Mouse (Mus musculus): Measurements from ENCODE around the gene Filip1. TPM values are rescaled to one million over a fixed set of nuclear protein-coding genes. Genes with fewer than 3 reads are reported as not detected.

Gene Filip1
- polyA plus RNA-seq, 1 experiment: 0.92 TPM

DNA sequence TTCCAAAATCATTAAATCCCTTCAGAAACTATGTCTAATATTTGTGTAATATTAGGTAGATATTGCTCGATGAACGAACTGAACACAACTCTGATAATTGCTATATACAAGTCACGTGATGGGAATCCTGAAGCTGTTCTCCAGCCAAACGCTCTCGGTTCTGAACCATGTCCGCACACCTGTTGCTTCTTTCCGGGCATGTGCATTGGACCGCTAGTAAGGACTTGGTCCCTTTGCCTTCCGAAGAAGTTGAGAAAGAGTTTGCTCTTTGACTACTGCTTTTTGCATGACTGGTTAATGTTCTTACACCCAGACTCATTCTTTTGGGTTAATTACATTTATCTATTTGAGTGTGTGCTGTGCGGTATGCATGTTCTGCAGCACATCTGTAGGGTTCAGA, 207.2 kb downstream of the Filip1 start:
- no peak overlapping the region for H3K4me3 ChIP-seq (replicated peaks; ENCODE audit: control insufficient read depth, low read depth, low read length)
- no peak overlapping the region for H3K27ac ChIP-seq (ENCODE audit: control insufficient read depth, insufficient read depth, low read depth, low read length, poor library complexity)
- 86% methylated on average over 10 of the region's 10 CpGs for WGBS
- H3K4me1 ChIP-seq (ENCODE audit: control insufficient read depth, insufficient read depth, low read length): peaks cover 1% of the 10 kb centered on the region; the same call in 1 of the 2 replicates
- TF ChIP-seq POLR2A (IDR thresholded peaks at IDR 0.05; ENCODE audit: borderline replicate concordance, control insufficient read depth, low read depth, low read length) (no peak), CTCF (IDR thresholded peaks at IDR 0.05; ENCODE audit: control insufficient read depth, insufficient read depth, low read length) (no peak)

GRCm38 (mm10) chr9:79796461-79797135, 216.1 kb downstream of the Filip1 start:
- 66% methylated on average over 7 of the region's 7 CpGs for WGBS
- Histone ChIP-seq H3K27ac (ENCODE audit: control insufficient read depth, insufficient read depth, low read depth, low read length, poor library complexity) (no peak overlapping the region), H3K4me1 (ENCODE audit: control insufficient read depth, insufficient read depth, low read length) (no peaks in the 10 kb centered on the region; the same call in 1 of the 2 replicates), H3K4me3 (replicated peaks; ENCODE audit: control insufficient read depth, low read depth, low read length) (no peak overlapping the region)
- TF ChIP-seq POLR2A (IDR thresholded peaks at IDR 0.05; ENCODE audit: borderline replicate concordance, control insufficient read depth, low read depth, low read length) (no peak), CTCF (IDR thresholded peaks at IDR 0.05; ENCODE audit: control insufficient read depth, insufficient read depth, low read length) (no peak)

DNA sequence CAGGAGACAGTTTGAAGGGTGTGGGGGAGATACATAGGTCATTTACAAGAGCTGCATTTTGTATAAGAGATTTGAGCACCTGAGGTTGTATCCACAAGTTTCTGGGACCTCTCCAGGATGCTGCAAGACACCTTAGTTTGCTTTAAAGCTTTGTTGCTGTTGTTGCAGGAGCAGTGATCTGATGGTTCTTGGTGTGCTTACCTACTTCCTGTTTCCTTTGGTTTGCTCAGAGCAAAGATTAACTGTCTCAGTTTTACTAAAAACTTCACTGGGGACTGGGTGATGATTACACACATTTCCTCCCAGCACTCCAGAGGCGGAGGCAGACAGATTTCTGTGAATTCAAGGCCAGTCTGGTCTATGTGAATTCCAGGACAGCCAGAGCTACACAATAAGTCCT, 217.6 kb downstream of the Filip1 start:
- no peak overlapping the region for H3K27ac ChIP-seq (ENCODE audit: control insufficient read depth, insufficient read depth, low read depth, low read length, poor library complexity)
- 14% methylated on average over 1 of the region's 1 CpGs for WGBS

DNA sequence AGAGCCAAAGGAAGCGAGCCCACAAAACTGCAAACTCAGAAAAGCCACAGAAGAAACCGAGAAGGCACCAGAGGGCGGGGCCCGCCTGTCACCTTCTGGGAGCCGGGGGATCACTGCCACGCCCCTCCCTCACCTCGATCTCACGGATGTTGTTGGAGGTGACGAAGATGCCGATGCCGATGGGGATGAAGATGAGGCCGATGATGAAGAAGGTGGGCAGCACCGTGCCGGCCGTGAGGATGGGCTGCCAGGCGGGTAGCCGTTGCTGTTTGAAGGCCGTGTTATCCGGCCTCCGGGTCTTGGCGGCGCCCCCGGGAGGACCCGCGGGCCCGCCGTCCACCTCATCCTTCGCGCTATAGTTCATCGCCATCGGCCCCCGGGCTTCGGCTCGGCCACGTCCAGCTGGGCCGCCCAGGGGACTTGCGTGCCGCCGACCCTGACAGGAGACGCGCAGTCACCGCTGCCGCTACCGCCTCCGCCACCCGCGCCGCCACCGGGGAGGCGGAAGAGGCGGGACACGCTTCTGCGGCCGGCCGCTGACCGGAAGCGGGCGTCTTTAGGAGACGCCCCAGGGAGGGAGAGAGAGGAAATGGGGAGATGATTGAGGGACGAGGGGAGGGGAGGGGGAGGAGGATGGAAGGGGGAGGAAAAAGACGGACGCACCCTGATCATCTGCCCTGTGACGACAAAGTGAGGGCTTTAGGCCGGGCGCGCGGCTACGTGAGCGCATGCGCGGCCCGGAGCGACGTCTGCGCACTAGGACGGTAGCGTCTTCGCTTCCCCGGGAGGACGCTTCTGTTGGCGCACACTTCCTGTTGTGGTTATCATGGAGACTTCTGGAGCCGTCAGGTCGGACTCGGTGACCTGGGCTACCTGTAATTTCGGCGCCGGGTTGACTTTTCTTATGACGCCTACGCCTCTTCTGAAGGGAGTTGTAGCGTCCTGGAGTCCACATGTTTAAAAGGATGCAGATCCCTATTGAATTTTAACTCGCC, 219.5 kb downstream of the Filip1 start, which contains the start of gene Tmem30a:
Gene Tmem30a, minus strand, starts transcription at position 667 of the 995 bp plus-strand sequence.
- peak within 1 kb of the TSS; percentile 97 for H3K27ac ChIP-seq (ENCODE audit: control insufficient read depth, insufficient read depth, low read depth, low read length, poor library complexity)
- WGBS: under 1% methylated on average over 91 of the region's 91 CpGs
- TF ChIP-seq CTCF (IDR thresholded peaks at IDR 0.05; ENCODE audit: control insufficient read depth, insufficient read depth, low read length): no peak
- TF ChIP-seq POLR2A (IDR thresholded peaks at IDR 0.05; ENCODE audit: borderline replicate concordance, control insufficient read depth, low read depth, low read length): peak; percentile 63; the same call in 1 of the 2 replicates

More for the DNA sequence above, 217.6 kb downstream of the Filip1 start:
- Histone ChIP-seq H3K4me3 (replicated peaks; ENCODE audit: control insufficient read depth, low read depth, low read length) (no peak overlapping the region), H3K4me1 (ENCODE audit: control insufficient read depth, insufficient read depth, low read length) (no peaks in the 10 kb centered on the region; the same call in 1 of the 2 replicates)
- TF ChIP-seq CTCF (IDR thresholded peaks at IDR 0.05; ENCODE audit: control insufficient read depth, insufficient read depth, low read length) (no peak), POLR2A (IDR thresholded peaks at IDR 0.05; ENCODE audit: borderline replicate concordance, control insufficient read depth, low read depth, low read length) (no peak)

GRCm38 (mm10) chr9:79785794-79786085, 226.9 kb downstream of the Filip1 start:
- 66% methylated on average over 2 of the region's 2 CpGs for WGBS
- no peak overlapping the region for H3K4me3 ChIP-seq (replicated peaks; ENCODE audit: control insufficient read depth, low read depth, low read length)
- H3K27ac ChIP-seq (ENCODE audit: control insufficient read depth, insufficient read depth, low read depth, low read length, poor library complexity): no peak overlapping the region
- no peaks in the 10 kb centered on the region; the same call in 1 of the 2 replicates for H3K4me1 ChIP-seq (ENCODE audit: control insufficient read depth, insufficient read depth, low read length)
- TF ChIP-seq CTCF (IDR thresholded peaks at IDR 0.05; ENCODE audit: control insufficient read depth, insufficient read depth, low read length) (no peak), POLR2A (IDR thresholded peaks at IDR 0.05; ENCODE audit: borderline replicate concordance, control insufficient read depth, low read depth, low read length) (no peak)

More for the DNA sequence above, 219.5 kb downstream of the Filip1 start, which contains the start of gene Tmem30a:
- Histone ChIP-seq H3K4me1 (ENCODE audit: control insufficient read depth, insufficient read depth, low read length) (no peaks in the 10 kb centered on the region; the same call in 1 of the 2 replicates), H3K4me3 (replicated peaks; ENCODE audit: control insufficient read depth, low read depth, low read length) (peak within 1 kb of the TSS; percentile 100)

- Histone ChIP-seq H3K4me3 (replicated peaks; ENCODE audit: control insufficient read depth, low read depth, low read length) (no peak overlapping the region), H3K27ac (ENCODE audit: control insufficient read depth, insufficient read depth, low read depth, low read length, poor library complexity) (no peak overlapping the region), H3K4me1 (ENCODE audit: control insufficient read depth, insufficient read depth, low read length) (no peaks in the 10 kb centered on the region)
- 77% methylated on average over 2 of the region's 2 CpGs for WGBS
- TF ChIP-seq CTCF (IDR thresholded peaks at IDR 0.05; ENCODE audit: control insufficient read depth, insufficient read depth, low read length): no peak
- no peak for TF ChIP-seq POLR2A (IDR thresholded peaks at IDR 0.05; ENCODE audit: borderline replicate concordance, control insufficient read depth, low read depth, low read length)
Measured at GRCm38 (mm10) chr9:79784934-79785793, 227.5 kb downstream of the Filip1 start.

DNA sequence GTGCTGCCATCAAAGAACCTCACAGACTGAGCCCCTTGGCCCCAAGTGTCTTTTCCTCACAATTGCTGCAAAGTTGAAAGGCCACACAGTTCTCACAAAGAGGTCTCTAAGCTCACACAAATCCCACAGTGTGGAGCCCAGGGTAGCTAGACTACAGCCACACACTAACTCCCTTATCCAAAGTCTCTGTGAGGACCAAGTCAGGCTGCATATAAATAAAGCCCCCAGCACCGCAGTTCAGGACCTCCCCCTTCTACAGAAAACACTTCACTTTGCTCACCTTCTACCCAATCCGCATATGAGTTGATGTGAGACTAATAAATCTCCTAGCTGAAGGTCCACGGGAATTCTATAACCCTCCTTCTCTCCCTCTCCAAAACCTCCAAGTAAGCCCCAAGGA, 228.2 kb downstream of the Filip1 start:
- Histone ChIP-seq H3K27ac (ENCODE audit: control insufficient read depth, insufficient read depth, low read depth, low read length, poor library complexity) (no peak overlapping the region), H3K4me3 (replicated peaks; ENCODE audit: control insufficient read depth, low read depth, low read length) (no peak overlapping the region), H3K4me1 (ENCODE audit: control insufficient read depth, insufficient read depth, low read length) (no peaks in the 10 kb centered on the region)
- WGBS: 68% methylated on average over 3 of the region's 3 CpGs
- TF ChIP-seq POLR2A (IDR thresholded peaks at IDR 0.05; ENCODE audit: borderline replicate concordance, control insufficient read depth, low read depth, low read length) (no peak), CTCF (IDR thresholded peaks at IDR 0.05; ENCODE audit: control insufficient read depth, insufficient read depth, low read length) (no peak)

All from bone marrow, adult 2 months (tissue).